Mouse (Mus musculus) erythroblast, embryonic 14.5 days (primary cell): Measurements from ENCODE around the gene Crygn. TPM values are rescaled to one million over a fixed set of nuclear protein-coding genes. Genes with fewer than 3 reads are reported as not detected.
"Not testable (repeated sequence)": the region's sequence is repeated elsewhere in the genome, so short reads cannot be mapped to it uniquely, and the experiment has no call there.

Experiments used
- H3K27me3 ChIP-seq: 2 replicates; pipeline ENCODE4 v1.6.1; 2012; ENCODE audit warnings: inconsistent platforms; ENCODE audit not compliant: control insufficient read depth
- H3K36me3 ChIP-seq: 2 replicates; pipeline ENCODE4 v1.6.1; 2012; ENCODE audit warnings: mild to moderate bottlenecking, inconsistent platforms; ENCODE audit not compliant: control insufficient read depth
- H3K4me1 ChIP-seq: 2 replicates; pipeline ENCODE4 v1.6.1; 2012; ENCODE audit warnings: inconsistent platforms; ENCODE audit not compliant: control insufficient read depth
- H3K4me3 ChIP-seq: replicated peaks from 2 replicates; pipeline ENCODE3; 2012; ENCODE audit warnings: moderate library complexity, mild to moderate bottlenecking, inconsistent platforms
- H3K9me3 ChIP-seq: 2 replicates; pipeline ENCODE4 v1.6.1; 2012; ENCODE audit warnings: low read length, inconsistent platforms, mixed read lengths; ENCODE audit not compliant: control insufficient read depth
- GATA1 ChIP-seq: IDR thresholded peaks from 2 replicates; pipeline ENCODE4 v1.6.1; 2012; ENCODE audit warnings: low read length, inconsistent platforms, mixed read lengths
- TAL1 ChIP-seq: IDR thresholded peaks from 3 replicates; pipeline ENCODE4 v1.6.1; 2012; ENCODE audit warnings: low read length, inconsistent platforms, mixed read lengths
- polyA plus RNA-seq: library from polyadenylated mRNA; stranded (reverse); fragments of >175 nt; gene quantifications from 2 replicates; pipeline ENCODE4 v1.2.3, GENCODE M21; 2012

Crygn gene
- polyA plus RNA-seq, 1 experiment, result not detected

DNA sequence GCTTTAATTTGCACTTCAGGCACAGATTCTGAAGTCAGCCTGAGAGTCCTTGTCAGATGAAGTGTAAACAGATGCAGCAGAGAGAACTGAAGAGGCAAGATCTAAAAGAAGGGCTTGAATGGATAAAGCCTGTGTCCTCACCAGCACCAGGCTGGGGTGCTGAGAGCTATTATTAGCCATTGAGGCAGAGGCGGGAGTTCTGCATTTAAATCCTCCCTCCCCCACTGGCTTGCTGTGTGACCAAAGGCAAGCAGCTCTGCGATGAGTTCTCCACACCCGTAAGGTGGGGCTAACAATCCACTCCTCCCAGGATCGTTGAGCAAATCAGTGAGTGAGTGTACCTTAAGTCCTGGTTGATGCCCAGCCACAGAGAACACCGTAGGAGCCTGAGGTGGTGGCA is 23.2 kb upstream of the Crygn start:
- TF ChIP-seq GATA1, result no peak
- Histone ChIP-seq H3K4me1 (0 out of 2 replicates have a peak, but pooled peaks cover 2% of the 10 kb centered on the region), H3K9me3 (no peaks in the 10 kb centered on the region; the same call in 1 of the 2 replicates), H3K36me3 (no peaks in the 10 kb centered on the region), H3K4me3 (no peak overlapping the region), H3K27me3 (peaks cover 19% of the 10 kb centered on the region)

DNA sequence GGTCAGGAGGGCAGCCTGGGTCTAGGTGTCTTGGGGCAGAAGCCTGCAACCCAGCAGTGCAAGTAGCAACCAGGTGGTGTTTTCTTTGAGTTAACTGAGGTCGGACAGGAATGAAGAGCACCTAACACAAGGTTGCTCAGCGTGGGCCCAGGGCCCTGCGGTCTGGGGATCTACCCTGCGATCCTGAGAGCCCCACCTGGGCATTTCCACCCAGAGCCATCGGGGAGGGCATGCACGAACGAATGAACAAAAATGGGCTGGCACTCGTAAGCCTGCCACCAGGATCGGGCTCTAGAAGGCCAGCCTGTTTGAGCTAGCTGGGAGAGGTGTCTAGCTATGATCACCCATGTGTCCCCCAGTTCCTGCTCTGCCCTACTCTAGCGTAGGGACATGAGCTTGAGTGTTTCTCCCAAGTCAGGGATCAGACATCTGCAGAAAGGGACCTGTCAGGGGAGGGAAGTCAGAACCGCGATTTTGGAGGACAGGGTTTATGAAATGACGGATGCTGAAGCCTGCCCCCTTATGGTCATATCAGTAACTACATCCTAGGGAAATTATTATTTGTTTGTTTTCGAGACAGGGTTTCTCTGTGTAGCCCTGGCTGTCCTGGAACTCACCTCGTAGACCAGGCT is 22.2 kb upstream of the Crygn start:
- Histone ChIP-seq H3K36me3 (no peaks in the 10 kb centered on the region), H3K4me1 (0 out of 2 replicates have a peak, but pooled peaks cover 2% of the 10 kb centered on the region), H3K4me3 (no peak overlapping the region), H3K9me3 (peaks cover 3% of the 10 kb centered on the region), H3K27me3 (peaks cover 19% of the 10 kb centered on the region)
- TF ChIP-seq TAL1, result no peak
- no peak for TF ChIP-seq GATA1

DNA sequence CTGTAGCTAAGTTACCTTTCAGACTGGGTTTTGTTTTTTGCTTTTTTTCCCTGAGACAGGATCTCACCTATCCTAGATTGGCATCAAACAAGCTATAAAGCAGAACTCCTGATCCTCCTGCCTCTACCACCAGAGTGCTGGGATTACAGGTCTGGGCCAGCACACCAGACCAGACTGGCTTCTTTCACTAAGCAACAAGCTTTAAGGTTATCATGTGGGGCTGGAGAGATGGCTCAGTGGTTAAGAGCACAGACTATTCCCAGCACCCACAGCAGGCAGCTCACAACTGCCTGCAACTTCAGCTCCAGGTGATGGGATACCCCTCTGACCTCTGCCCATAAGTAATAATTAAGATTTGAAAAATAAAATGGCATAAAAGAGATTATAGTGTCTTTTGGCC is 21.5 kb upstream of the Crygn start:
- H3K27me3 ChIP-seq, result peaks cover 19% of the 10 kb centered on the region
- 0 out of 2 replicates have a peak, but pooled peaks cover 2% of the 10 kb centered on the region for H3K4me1 ChIP-seq
- no peak for TF ChIP-seq TAL1
- TF ChIP-seq GATA1, result no peak
- no peak overlapping the region for H3K4me3 ChIP-seq
- peaks cover 6% of the 10 kb centered on the region for H3K9me3 ChIP-seq
- H3K36me3 ChIP-seq, result no peaks in the 10 kb centered on the region

DNA sequence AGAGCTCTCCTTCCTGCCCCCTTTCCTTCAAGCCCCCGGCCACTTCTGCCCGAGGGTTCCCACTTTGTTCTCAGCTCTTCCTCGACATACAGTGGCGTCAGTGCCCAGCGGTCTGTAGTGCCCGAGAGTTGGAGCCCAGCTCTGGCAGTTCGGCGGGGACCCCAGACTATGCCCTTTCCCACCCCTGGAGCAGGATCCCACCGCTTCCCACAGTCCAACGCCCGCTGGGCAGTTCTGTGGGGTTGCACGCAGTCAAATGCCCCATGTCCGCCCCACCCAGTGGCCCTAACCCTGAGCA is 21.0 kb upstream of the Crygn start:
- Histone ChIP-seq H3K9me3 (peaks cover 6% of the 10 kb centered on the region), H3K36me3 (no peaks in the 10 kb centered on the region), H3K4me1 (0 out of 2 replicates have a peak, but pooled peaks cover 2% of the 10 kb centered on the region), H3K4me3 (no peak overlapping the region), H3K27me3 (peaks cover 19% of the 10 kb centered on the region)
- no peak for TF ChIP-seq GATA1
- TF ChIP-seq TAL1, result no peak

DNA sequence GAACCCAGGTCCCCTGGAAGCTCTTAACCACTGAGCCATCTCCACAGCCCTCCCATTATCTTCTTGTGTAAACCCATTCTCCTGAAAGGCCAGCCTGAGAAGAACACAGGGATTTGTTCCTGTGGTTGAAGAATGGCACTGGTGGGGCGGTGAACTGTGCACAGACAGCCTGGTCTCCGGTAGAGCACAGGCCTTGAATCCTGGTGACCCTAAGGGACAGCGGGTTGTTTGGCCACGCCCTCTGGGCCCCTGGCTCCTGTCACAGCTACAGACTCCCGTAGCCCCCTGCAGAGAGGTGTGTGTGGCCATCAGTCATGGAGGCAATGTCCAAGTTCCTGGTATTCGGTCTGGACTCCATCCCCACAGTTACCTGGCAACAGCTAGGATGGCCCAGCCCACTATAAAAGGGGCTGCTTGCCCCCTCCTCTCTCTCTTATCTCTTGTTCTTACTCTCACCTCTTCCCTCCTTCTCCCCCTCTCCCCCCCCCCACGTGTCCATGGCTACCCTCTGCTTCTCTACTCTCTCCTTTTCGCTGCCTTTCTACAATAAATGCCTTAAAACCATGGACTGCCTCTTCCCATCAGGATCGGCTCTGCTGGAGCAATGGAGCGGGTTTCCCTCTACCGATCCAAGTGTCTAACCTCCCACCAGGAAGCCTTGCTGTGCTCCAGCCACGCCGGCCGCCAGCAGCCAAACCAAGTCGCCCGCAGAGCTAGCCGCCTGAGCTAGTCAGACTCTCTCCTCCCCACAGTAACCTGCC is 20.5 kb upstream of the Crygn start:
- H3K4me1 ChIP-seq, result 0 out of 2 replicates have a peak, but pooled peaks cover 2% of the 10 kb centered on the region
- H3K9me3 ChIP-seq, result peaks cover 6% of the 10 kb centered on the region
- H3K36me3 ChIP-seq, result no peaks in the 10 kb centered on the region
- TF ChIP-seq GATA1 (no peak), TAL1 (no peak)
- H3K27me3 ChIP-seq, result peaks cover 19% of the 10 kb centered on the region
- H3K4me3 ChIP-seq, result no peak overlapping the region

DNA sequence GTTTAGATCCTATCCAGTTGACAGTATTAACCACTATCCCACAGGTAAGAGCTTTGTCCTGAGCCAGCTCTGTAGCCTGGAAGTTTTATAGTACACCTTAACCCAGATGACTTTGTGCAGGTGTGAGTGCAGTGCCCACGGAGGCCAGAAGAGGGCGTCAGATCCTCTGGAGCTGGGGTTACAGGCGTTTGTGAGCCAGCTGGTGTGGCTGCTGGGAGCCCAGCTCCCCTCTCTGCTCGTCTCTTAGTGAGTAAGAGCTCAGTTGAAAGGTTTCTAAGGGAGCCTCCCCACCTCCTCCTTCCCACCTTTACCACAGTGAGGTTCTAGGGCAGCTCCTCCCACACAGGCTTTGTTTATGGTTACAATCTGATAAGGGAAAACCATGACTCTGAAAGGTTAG is 18.9 kb upstream of the Crygn start:
- H3K4me3 ChIP-seq, result no peak overlapping the region
- peaks cover 19% of the 10 kb centered on the region for H3K27me3 ChIP-seq
- no peaks in the 10 kb centered on the region for H3K36me3 ChIP-seq
- peaks cover 6% of the 10 kb centered on the region for H3K9me3 ChIP-seq
- TF ChIP-seq GATA1, result no peak
- no peak for TF ChIP-seq TAL1
- H3K4me1 ChIP-seq, result 0 out of 2 replicates have a peak, but pooled peaks cover 2% of the 10 kb centered on the region

DNA sequence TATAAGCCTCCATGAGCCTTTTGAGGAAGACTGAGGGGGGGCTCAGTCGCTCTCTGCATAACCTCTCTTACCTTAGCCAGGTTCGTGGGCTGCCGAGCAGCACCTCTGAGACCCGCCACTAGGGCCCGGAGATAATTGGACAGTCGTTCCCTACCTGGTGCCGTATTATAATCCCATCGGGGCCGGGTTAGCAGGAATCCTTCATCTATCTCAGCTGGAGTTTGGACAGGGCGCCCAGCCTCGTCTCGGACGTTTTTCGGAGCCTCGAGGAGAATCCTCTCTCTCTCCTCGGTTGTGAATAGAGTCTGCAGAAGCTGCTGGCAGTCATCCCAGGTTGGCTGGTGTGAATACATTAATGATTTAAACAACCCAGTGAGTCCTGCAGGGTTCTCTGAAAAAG is 16.7 kb upstream of the Crygn start:
- peaks cover 14% of the 10 kb centered on the region for H3K27me3 ChIP-seq
- not testable (repeated sequence) for H3K36me3 ChIP-seq, H3K9me3 ChIP-seq, H3K4me3 ChIP-seq, H3K4me1 ChIP-seq

DNA sequence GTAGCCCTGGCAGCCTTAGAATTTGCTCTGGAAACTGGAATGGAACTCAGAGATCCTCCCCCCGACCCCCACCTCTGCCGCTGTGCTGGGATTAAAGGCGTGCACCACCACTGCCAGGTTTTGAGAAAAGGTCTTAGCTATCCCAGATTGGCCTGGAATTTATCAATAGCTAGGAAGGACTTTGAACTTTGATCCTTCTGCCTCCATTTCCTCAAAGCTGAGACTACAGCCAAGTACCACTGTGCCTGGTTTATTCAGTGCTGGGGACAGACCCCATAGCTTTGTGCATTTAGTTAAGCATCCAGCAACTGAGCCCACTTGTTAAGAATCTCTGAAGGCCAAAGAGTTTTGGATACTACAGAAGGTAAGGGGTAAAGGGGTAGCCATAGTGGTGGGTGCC is 877 bp downstream of the Crygn start:
- H3K36me3 ChIP-seq, result no peaks in the 10 kb centered on the region
- H3K9me3 ChIP-seq, result no peaks in the 10 kb centered on the region
- no peak overlapping the region for H3K4me3 ChIP-seq
- TF ChIP-seq TAL1, result no peak
- no peak for TF ChIP-seq GATA1
- H3K4me1 ChIP-seq, result no peaks in the 10 kb centered on the region
- peaks cover 13% of the 10 kb centered on the region for H3K27me3 ChIP-seq

DNA sequence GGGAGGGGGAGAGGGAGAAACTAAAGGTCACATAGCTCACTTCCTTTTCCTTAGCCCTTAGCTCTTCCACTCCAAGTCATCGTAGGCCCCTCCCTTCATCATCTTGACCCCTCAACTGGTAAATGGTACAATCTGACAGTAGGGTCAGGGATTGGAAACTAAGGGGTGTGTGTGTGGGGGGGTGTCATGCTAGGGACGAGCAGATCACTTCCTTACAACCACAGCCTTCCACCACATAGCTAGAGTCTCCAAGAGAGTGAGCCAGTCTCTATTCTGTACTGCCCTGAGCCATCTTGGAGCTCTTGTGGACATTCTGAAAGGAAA is 5.7 kb downstream of the Crygn start:
- no peak overlapping the region for H3K4me3 ChIP-seq
- no peaks in the 10 kb centered on the region for H3K9me3 ChIP-seq
- TF ChIP-seq GATA1 (no peak), TAL1 (no peak)
- peaks cover 31% of the 10 kb centered on the region for H3K27me3 ChIP-seq
- H3K36me3 ChIP-seq, result no peaks in the 10 kb centered on the region
- H3K4me1 ChIP-seq, result peaks cover 18% of the 10 kb centered on the region
